Mouse (Mus musculus) forebrain, postnatal 0 days (tissue): Measurements from ENCODE around the gene Setd5. TPM values are rescaled to one million over a fixed set of nuclear protein-coding genes. Genes with fewer than 3 reads are reported as not detected.

Experiments used
- ATAC-seq: fragments of 200-750 bp; cut with Nextera tagmentation; 2 replicates; pipeline ENCODE4 v1.8.0; 2017; ENCODE audit warnings: mild to moderate bottlenecking, moderate library complexity
- DNase-seq: peaks from one replicate; pipeline ENCODE4 v3.0.0-alpha.2; 2015
- H3K27ac ChIP-seq: fragments of 300-500 bp; sonication (generic); 2 replicates; pipeline ENCODE4 v1.5.1; 2014; ENCODE audit warnings: low read depth, mild to moderate bottlenecking, antibody characterized with exemption, low read length, moderate library complexity, mixed read lengths
- H3K27me3 ChIP-seq: fragments of 300-500 bp; sonication (generic); 2 replicates; pipeline ENCODE4 v1.6.1; 2014; ENCODE audit warnings: mild to moderate bottlenecking, low read length, mixed read lengths; ENCODE audit not compliant: insufficient read depth
- H3K36me3 ChIP-seq: fragments of 300-500 bp; sonication (generic); 2 replicates; pipeline ENCODE4 v1.6.1; 2014; ENCODE audit warnings: mild to moderate bottlenecking, moderate library complexity; ENCODE audit not compliant: insufficient read depth
- H3K4me1 ChIP-seq: fragments of 300-500 bp; sonication (generic); 2 replicates; pipeline ENCODE4 v1.6.1; 2014; ENCODE audit warnings: antibody characterized with exemption; ENCODE audit not compliant: insufficient read depth
- H3K4me2 ChIP-seq: fragments of 300-500 bp; sonication (generic); 2 replicates; pipeline ENCODE4 v1.6.1; 2014; ENCODE audit warnings: low read depth, mild to moderate bottlenecking, moderate library complexity
- H3K4me3 ChIP-seq: fragments of 300-500 bp; sonication (generic); 2 replicates; pipeline ENCODE4 v1.5.1; 2014; ENCODE audit warnings: low read depth, low read length, mixed read lengths
- H3K9ac ChIP-seq: fragments of 300-500 bp; sonication (generic); 2 replicates; pipeline ENCODE4 v1.6.1; 2014; ENCODE audit warnings: mild to moderate bottlenecking
- H3K9me3 ChIP-seq: fragments of 300-500 bp; sonication (generic); 2 replicates; pipeline ENCODE4 v1.6.1; 2016; ENCODE audit warnings: low read length
- CTCF ChIP-seq: sonication (generic); IDR thresholded peaks from 2 replicates; pipeline ENCODE4 v1.5.1; 2016; ENCODE audit warnings: antibody characterized with exemption, control low read depth, low read depth
- WGBS: fragments of 180-500 bp; shearing (Covaris S2); extraction: QIAGEN DNeasy Blood & Tissue Kit; methylation state at CpG from one replicate; pipeline ENCODE4 v1.1.7; 2014; 5-methylcytosine and 5-hydroxymethylcytosine counted together
- polyA plus RNA-seq: library from polyadenylated mRNA; unstranded; fragments of >200 nt; fragmentation: Nextera tagmentation; extraction: Ambion mirVana; gene quantifications from 2 replicates; pipeline ENCODE4 v1.2.1, GENCODE M21; 2015
- total RNA-seq: library from RNA; depleted of rRNA; stranded (reverse); fragments of >200 nt; gene quantifications from 2 replicates; pipeline ENCODE4 v1.2.3, GENCODE M21; 2014

The Setd5 gene
- total and polyA plus RNA-seq, 2 experiments from 2014 or later: 48.6 to 103 TPM

GRCm38 (mm10) chr6:113120806-113121205, 43.6 kb downstream of the Setd5 start:
- ATAC-seq (no peak), DNase-seq (no peak)
- H3K4me1 ChIP-seq: no peaks in the 10 kb centered on the region
- H3K4me2 ChIP-seq: no peak overlapping the region
- no peaks in the 10 kb centered on the region for H3K27me3 ChIP-seq
- no peak for TF ChIP-seq CTCF
- H3K27ac ChIP-seq: no peak overlapping the region
- H3K9me3 ChIP-seq: no peaks in the 10 kb centered on the region
- H3K4me3 ChIP-seq: no peak overlapping the region
- WGBS: 96% methylated on average over 10 of the region's 10 CpGs
- no peak overlapping the region for H3K9ac ChIP-seq
- peaks cover 65% of the 10 kb centered on the region for H3K36me3 ChIP-seq

- H3K9me3 ChIP-seq: no peaks in the 10 kb centered on the region
- H3K9ac ChIP-seq: no peak overlapping the region
- H3K4me3 ChIP-seq: no peak overlapping the region
Measured at GRCm38 (mm10) chr6:113133360-113133759, 56.2 kb downstream of the Setd5 start.

GRCm38 (mm10) chr6:113141389-113142094, 64.4 kb downstream of the Setd5 start:
- Histone ChIP-seq H3K4me3 (no peak overlapping the region), H3K4me1 (no peaks in the 10 kb centered on the region), H3K27me3 (no peaks in the 10 kb centered on the region), H3K4me2 (no peak overlapping the region), H3K27ac (no peak overlapping the region), H3K9me3 (no peaks in the 10 kb centered on the region), H3K9ac (no peak overlapping the region), H3K36me3 (peaks cover 62% of the 10 kb centered on the region)
- ATAC-seq (no peak), DNase-seq (no peak)
- no peak for TF ChIP-seq CTCF
- WGBS: 77% methylated on average over 1 of the region's 1 CpGs

More at GRCm38 (mm10) chr6:113133360-113133759, 56.2 kb downstream of the Setd5 start:
- ATAC-seq: no peak
- Histone ChIP-seq H3K4me2 (no peak overlapping the region), H3K27ac (no peak overlapping the region), H3K27me3 (no peaks in the 10 kb centered on the region), H3K36me3 (peaks cover 34% of the 10 kb centered on the region), H3K4me1 (no peaks in the 10 kb centered on the region)
- WGBS: 75% methylated on average over 2 of the region's 2 CpGs
- TF ChIP-seq CTCF: no peak
- DNase-seq: no peak

- Histone ChIP-seq H3K9ac (no peak overlapping the region), H3K27me3 (no peaks in the 10 kb centered on the region), H3K4me2 (no peak overlapping the region), H3K27ac (no peak overlapping the region), H3K4me1 (no peaks in the 10 kb centered on the region), H3K9me3 (no peaks in the 10 kb centered on the region), H3K4me3 (no peak overlapping the region), H3K36me3 (peaks cover 67% of the 10 kb centered on the region)
- TF ChIP-seq CTCF: no peak
- no peak for ATAC-seq
- WGBS: 97% methylated on average over 1 of the region's 1 CpGs
- no peak for DNase-seq
Measured at GRCm38 (mm10) chr6:113144764-113145163, 67.6 kb downstream of the Setd5 start.

GRCm38 (mm10) chr6:113145249-113145648, 68.1 kb downstream of the Setd5 start:
- H3K27me3 ChIP-seq: no peaks in the 10 kb centered on the region
- no peak for ATAC-seq
- no peak overlapping the region for H3K4me2 ChIP-seq
- H3K4me1 ChIP-seq: no peaks in the 10 kb centered on the region
- TF ChIP-seq CTCF: no peak
- H3K9ac ChIP-seq: no peak overlapping the region
- no peaks in the 10 kb centered on the region for H3K9me3 ChIP-seq
- WGBS: 97% methylated on average over 4 of the region's 4 CpGs
- no peak overlapping the region for H3K27ac ChIP-seq
- peaks cover 71% of the 10 kb centered on the region for H3K36me3 ChIP-seq
- no peak for DNase-seq
- H3K4me3 ChIP-seq: no peak overlapping the region

GRCm38 (mm10) chr6:113154071-113154470, 76.9 kb downstream of the Setd5 start:
- Histone ChIP-seq H3K4me2 (no peak overlapping the region), H3K4me1 (no peaks in the 10 kb centered on the region), H3K27me3 (no peaks in the 10 kb centered on the region), H3K27ac (no peak overlapping the region), H3K9ac (no peak overlapping the region), H3K9me3 (no peaks in the 10 kb centered on the region), H3K36me3 (peaks cover 49% of the 10 kb centered on the region), H3K4me3 (no peak overlapping the region)
- DNase-seq (no peak), ATAC-seq (no peak)
- 98% methylated on average over 8 of the region's 8 CpGs for WGBS
- TF ChIP-seq CTCF: no peak

GRCm38 (mm10) chr6:113154886-113155285, 77.7 kb downstream of the Setd5 start:
- H3K36me3 ChIP-seq: peaks cover 41% of the 10 kb centered on the region

More at GRCm38 (mm10) chr6:113154886-113155285, 77.7 kb downstream of the Setd5 start:
- ATAC-seq (no peak), DNase-seq (no peak)
- H3K27me3 ChIP-seq: no peaks in the 10 kb centered on the region
- H3K9ac ChIP-seq: no peak overlapping the region
- TF ChIP-seq CTCF: no peak
- H3K4me1 ChIP-seq: no peaks in the 10 kb centered on the region
- no peak overlapping the region for H3K27ac ChIP-seq
- H3K9me3 ChIP-seq: no peaks in the 10 kb centered on the region
- no peak overlapping the region for H3K4me3 ChIP-seq
- H3K4me2 ChIP-seq: no peak overlapping the region
- 85% methylated on average over 6 of the region's 6 CpGs for WGBS
